Mouse (Mus musculus) cerebellum, postnatal 14 days (tissue): ENCODE results near the gene Tnf.

Source experiments
- DNase-seq, 2 experiments: peaks; one replicate each; pipeline ENCODE4 v3.0.0; 2021; ENCODE audit warnings: mixed read lengths in 2 of 2

Gene Tnf

DNA sequence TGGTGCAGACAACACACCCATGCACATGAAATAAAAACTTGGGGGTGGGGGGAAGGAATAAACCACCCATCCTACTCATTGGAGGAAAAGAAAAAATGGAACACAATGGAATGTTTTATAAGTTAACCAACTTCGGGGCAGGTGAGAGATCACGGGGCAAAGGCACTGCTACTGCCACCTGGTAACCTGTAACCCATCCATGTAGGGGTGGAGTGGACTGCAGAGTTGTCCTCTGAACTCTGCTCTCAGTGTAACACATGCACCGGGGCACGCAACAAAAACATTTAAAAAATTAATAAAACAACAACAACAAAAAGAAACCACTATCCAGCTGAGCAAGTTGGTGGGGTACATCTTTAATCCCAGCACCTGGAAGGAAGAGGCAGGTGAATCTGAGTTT, 49.7 kb downstream of the Tnf start:
- DNase-seq: no peak
